Mouse (Mus musculus): Measurements from ENCODE around the gene Spry1. TPM values are rescaled to one million over a fixed set of nuclear protein-coding genes. Genes with fewer than 3 reads are reported as not detected.

Spry1 gene
- total and polyA plus RNA-seq, 3 experiments, result not detected

- TF ChIP-seq ZNF384 (IDR thresholded peaks at IDR 0.05; ENCODE audit: low read depth, low read length) (no peak), HCFC1 (IDR thresholded peaks at IDR 0.05; ENCODE audit: low read depth, low read length) (no peak), IRF4 (IDR thresholded peaks at IDR 0.05; ENCODE audit: low read depth, low read length) (no peak), MAZ (IDR thresholded peaks at IDR 0.05; ENCODE audit: low read depth, low read length) (no peak), BHLHE40 (IDR thresholded peaks at IDR 0.05; ENCODE audit: low read depth, low read length) (no peak), RCOR1 (conservative IDR thresholded peaks at IDR 0.05; ENCODE audit: low read depth, low read length) (no peak), CHD1 (IDR thresholded peaks at IDR 0.05; ENCODE audit: low read depth, low read length) (no peak), MEF2A (IDR thresholded peaks at IDR 0.05; ENCODE audit: borderline replicate concordance, low read depth, low read length) (no peak), KAT2A (IDR thresholded peaks at IDR 0.05; ENCODE audit: insufficient replicate concordance, low read length) (no peak), SIN3A (IDR thresholded peaks at IDR 0.05; ENCODE audit: low read length) (no peak), RAD21 (IDR thresholded peaks at IDR 0.05; ENCODE audit: low read depth, low read length) (no peak), ZMIZ1 (IDR thresholded peaks at IDR 0.05; ENCODE audit: low read depth, low read length) (no peak), POLR2A (IDR thresholded peaks at IDR 0.05; ENCODE audit: low read depth, low read length) (no peak)
- dilution Hi-C loops (cut with MboI; ENCODE audit: extremely low pct_ligation_motif_present, extremely low pct_unique_long_range_greater_than_20kb, low sequenced_read_pairs), result no loop called here
- H3K27ac ChIP-seq (ENCODE audit: insufficient read depth, low read depth), result no peak overlapping the region
- H3K4me3 ChIP-seq (replicated peaks in 1 of 3; ENCODE audit: low read depth in 2 of 3, low read length in 2 of 3, poor library complexity in 1 of 3), result no peak overlapping the region
- in situ Hi-C loops (cut with MboI; ENCODE audit: low pct_ligation_motif_present, low pct_unique_long_range_greater_than_20kb, low sequenced_read_pairs), result no loop called here
- H3K36me3 ChIP-seq (replicated peaks in 1 of 2; ENCODE audit: control insufficient read depth in 1 of 2, insufficient read depth in 1 of 2, low read length in 1 of 2), result no peaks in the 10 kb centered on the region
- no peak overlapping the region for H3K9ac ChIP-seq (ENCODE audit: insufficient read depth, low read depth)
- no peaks in the 10 kb centered on the region for H3K79me2 ChIP-seq (replicated peaks; ENCODE audit: control insufficient read depth, extremely low read depth, insufficient read depth, poor library complexity, severe bottlenecking)
- no peaks in the 10 kb centered on the region for H3K27me3 ChIP-seq (replicated peaks)
- peaks cover 5 to 16% of the 10 kb centered on the region in 2 experiments; a peak in 3 of 4 replicates for H3K4me1 ChIP-seq (ENCODE audit: control insufficient read depth in 1 of 2, insufficient read depth in 2 of 2)
- H3K9me3 ChIP-seq (replicated peaks; ENCODE audit: low read length), result no peaks in the 10 kb centered on the region
- no peak for DNase-seq (ENCODE audit: extremely low read depth)
- no peak overlapping the region for H3K4me2 ChIP-seq (ENCODE audit: insufficient read depth, low read depth, poor library complexity, severe bottlenecking)
Measured at GRCm38 (mm10) chr3:37659621-37660020, 19.9 kb downstream of the Spry1 start.

DNA sequence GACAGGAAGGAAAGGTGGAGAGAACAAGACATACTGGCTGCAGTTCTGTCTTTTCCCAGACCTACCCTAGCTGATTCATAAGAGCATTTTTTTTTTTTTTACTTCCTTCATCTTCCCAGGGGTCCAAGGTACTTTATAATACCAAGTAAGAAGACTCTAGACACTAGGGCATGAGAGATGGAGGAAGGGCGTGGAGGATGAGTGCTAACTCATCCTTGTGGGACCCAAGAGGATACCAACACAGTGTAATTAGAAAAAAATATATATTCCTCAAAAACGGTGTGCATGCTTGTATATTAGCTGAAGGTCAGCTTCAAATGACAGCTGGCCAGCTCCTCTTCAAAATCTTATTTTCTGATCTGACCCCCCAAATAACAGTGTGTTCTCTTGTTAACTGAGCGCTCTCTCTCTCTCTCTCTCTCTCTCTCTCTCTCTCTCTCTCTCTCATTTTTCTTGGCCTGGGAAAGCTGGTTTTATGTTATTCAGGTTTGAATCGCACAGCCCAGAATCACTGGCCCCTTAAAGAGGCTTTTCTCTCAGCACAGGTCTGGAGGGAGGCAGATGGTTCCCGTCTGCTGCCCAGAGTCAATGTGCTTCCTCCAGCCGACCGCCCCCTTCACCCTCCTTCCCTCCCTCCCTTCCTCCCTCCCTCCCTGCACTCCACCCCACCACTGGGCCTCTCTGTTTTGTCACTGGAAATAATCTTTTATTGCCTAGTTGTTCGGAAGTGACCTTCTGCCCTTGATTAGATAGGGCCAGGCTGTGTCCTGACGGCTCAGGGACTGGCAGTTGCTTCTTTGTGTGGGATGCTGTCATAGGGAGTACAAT is 26.8 kb downstream of the Spry1 start:
- Histone ChIP-seq H3K79me2 (replicated peaks; ENCODE audit: control insufficient read depth, extremely low read depth, insufficient read depth, poor library complexity, severe bottlenecking) (no peaks in the 10 kb centered on the region), H3K9me3 (replicated peaks; ENCODE audit: low read length) (no peaks in the 10 kb centered on the region), H3K27me3 (replicated peaks) (no peaks in the 10 kb centered on the region), H3K27ac (ENCODE audit: insufficient read depth, low read depth) (no peak overlapping the region), H3K4me1 (ENCODE audit: control insufficient read depth in 1 of 2, insufficient read depth in 2 of 2) (no peaks in the 10 kb centered on the region), H3K4me3 (replicated peaks in 1 of 3; ENCODE audit: low read depth in 2 of 3, low read length in 2 of 3, poor library complexity in 1 of 3) (no peak overlapping the region), H3K4me2 (ENCODE audit: insufficient read depth, low read depth, poor library complexity, severe bottlenecking) (no peak overlapping the region), H3K9ac (ENCODE audit: insufficient read depth, low read depth) (no peak overlapping the region), H3K36me3 (replicated peaks in 1 of 2; ENCODE audit: control insufficient read depth in 1 of 2, insufficient read depth in 1 of 2, low read length in 1 of 2) (no peaks in the 10 kb centered on the region)
- TF ChIP-seq RCOR1 (conservative IDR thresholded peaks at IDR 0.05; ENCODE audit: low read depth, low read length) (no peak), E2F4 (IDR thresholded peaks at IDR 0.05; ENCODE audit: insufficient replicate concordance, low read depth, low read length) (no peak), CTCF (conservative IDR thresholded peaks at IDR 0.05 in 1 of 2, IDR thresholded peaks at IDR 0.05 in 1 of 2; ENCODE audit: low read depth in 2 of 2, low read length in 2 of 2) (no peak), ZC3H11A (IDR thresholded peaks at IDR 0.05; ENCODE audit: low read depth, low read length) (no peak), USF1 (IDR thresholded peaks at IDR 0.05; ENCODE audit: low read depth, low read length) (no peak), IRF4 (IDR thresholded peaks at IDR 0.05; ENCODE audit: low read depth, low read length) (no peak), JUND (conservative IDR thresholded peaks at IDR 0.05; ENCODE audit: low read depth, low read length) (no peak), PAX5 (IDR thresholded peaks at IDR 0.05; ENCODE audit: low read length) (no peak), MAZ (IDR thresholded peaks at IDR 0.05; ENCODE audit: low read depth, low read length) (no peak), GABPA (IDR thresholded peaks at IDR 0.05; ENCODE audit: insufficient replicate concordance, low read depth, low read length) (no peak), BHLHE40 (IDR thresholded peaks at IDR 0.05; ENCODE audit: low read depth, low read length) (no peak), RAD21 (IDR thresholded peaks at IDR 0.05; ENCODE audit: low read depth, low read length) (no peak), MXI1 (IDR thresholded peaks at IDR 0.05; ENCODE audit: low read depth, low read length) (no peak), CHD2 (IDR thresholded peaks at IDR 0.05; ENCODE audit: low read length) (no peak), ZNF384 (IDR thresholded peaks at IDR 0.05; ENCODE audit: low read depth, low read length) (no peak)
- DNase-seq (ENCODE audit: extremely low read depth), result no peak
- in situ Hi-C loops (cut with MboI; ENCODE audit: low pct_ligation_motif_present, low pct_unique_long_range_greater_than_20kb, low sequenced_read_pairs) (no loop called here), dilution Hi-C loops (cut with MboI; ENCODE audit: extremely low pct_ligation_motif_present, extremely low pct_unique_long_range_greater_than_20kb, low sequenced_read_pairs) (no loop called here)

Measured in CH12.LX (cell line).